Mouse (Mus musculus) limb, embryonic 11.5 days (tissue): ENCODE measurements around the gene Stpg1. TPM values are rescaled to one million over a fixed set of nuclear protein-coding genes. Genes with fewer than 3 reads are reported as not detected.

Source experiments
- ATAC-seq: fragments of 200-750 bp; cut with Nextera tagmentation; 2 replicates; pipeline ENCODE4 v1.8.0; 2017; ENCODE audit warnings: low read depth; ENCODE audit not compliant: insufficient number of reproducible peaks, low FRiP score, low TSS enrichment
- DNase-seq: peaks from one replicate; pipeline ENCODE4 v3.0.0-alpha.2; 2015; ENCODE audit warnings: low spot score
- H3K27ac ChIP-seq: fragments of 300-500 bp; sonication (generic); replicated peaks from 2 replicates; pipeline ENCODE4 v1.5.1; 2014; ENCODE audit warnings: low read depth, mild to moderate bottlenecking, low read length
- H3K27me3 ChIP-seq: fragments of 300-500 bp; sonication (generic); 2 replicates; pipeline ENCODE4 v1.6.1; 2014; ENCODE audit warnings: mild to moderate bottlenecking, low read length, mixed read lengths; ENCODE audit not compliant: control insufficient read depth, insufficient read depth
- H3K36me3 ChIP-seq: fragments of 300-500 bp; sonication (generic); 2 replicates; pipeline ENCODE4 v1.6.1; 2014; ENCODE audit warnings: mild to moderate bottlenecking, low read length, moderate library complexity, mixed read lengths; ENCODE audit not compliant: control insufficient read depth, insufficient read depth
- H3K4me1 ChIP-seq: fragments of 300-500 bp; sonication (generic); 2 replicates; pipeline ENCODE4 v1.6.1; 2014; ENCODE audit warnings: low read length, mixed read lengths; ENCODE audit not compliant: control insufficient read depth, insufficient read depth
- H3K4me2 ChIP-seq: fragments of 300-500 bp; sonication (generic); 2 replicates; pipeline ENCODE4 v1.6.1; 2014; ENCODE audit warnings: low read depth, mild to moderate bottlenecking, moderate library complexity; ENCODE audit not compliant: severe bottlenecking
- H3K4me3 ChIP-seq: fragments of 300-500 bp; sonication (generic); 2 replicates; pipeline ENCODE4 v1.5.1; 2014; ENCODE audit warnings: low read depth, low read length
- H3K9ac ChIP-seq: fragments of 300-500 bp; sonication (generic); 2 replicates; pipeline ENCODE4 v1.6.1; 2014; ENCODE audit warnings: mild to moderate bottlenecking, low read length
- H3K9me3 ChIP-seq: fragments of 300-500 bp; sonication (generic); 2 replicates; pipeline ENCODE4 v1.6.1; 2016; ENCODE audit warnings: low read length; ENCODE audit not compliant: control insufficient read depth
- WGBS: fragments of 180-500 bp; shearing (Covaris S2); extraction: QIAGEN DNeasy Blood & Tissue Kit; methylation state at CpG from one replicate; pipeline ENCODE4 v1.1.7; 2014; 5-methylcytosine and 5-hydroxymethylcytosine counted together
- polyA plus RNA-seq: library from polyadenylated mRNA; unstranded; fragments of >200 nt; fragmentation: Nextera tagmentation; extraction: Ambion mirVana; gene quantifications from 2 replicates; pipeline ENCODE4 v1.2.1, GENCODE M21; 2014

The Stpg1 gene
- polyA plus RNA-seq, 1 experiment from 2014 or later: 0.13 TPM

DNA sequence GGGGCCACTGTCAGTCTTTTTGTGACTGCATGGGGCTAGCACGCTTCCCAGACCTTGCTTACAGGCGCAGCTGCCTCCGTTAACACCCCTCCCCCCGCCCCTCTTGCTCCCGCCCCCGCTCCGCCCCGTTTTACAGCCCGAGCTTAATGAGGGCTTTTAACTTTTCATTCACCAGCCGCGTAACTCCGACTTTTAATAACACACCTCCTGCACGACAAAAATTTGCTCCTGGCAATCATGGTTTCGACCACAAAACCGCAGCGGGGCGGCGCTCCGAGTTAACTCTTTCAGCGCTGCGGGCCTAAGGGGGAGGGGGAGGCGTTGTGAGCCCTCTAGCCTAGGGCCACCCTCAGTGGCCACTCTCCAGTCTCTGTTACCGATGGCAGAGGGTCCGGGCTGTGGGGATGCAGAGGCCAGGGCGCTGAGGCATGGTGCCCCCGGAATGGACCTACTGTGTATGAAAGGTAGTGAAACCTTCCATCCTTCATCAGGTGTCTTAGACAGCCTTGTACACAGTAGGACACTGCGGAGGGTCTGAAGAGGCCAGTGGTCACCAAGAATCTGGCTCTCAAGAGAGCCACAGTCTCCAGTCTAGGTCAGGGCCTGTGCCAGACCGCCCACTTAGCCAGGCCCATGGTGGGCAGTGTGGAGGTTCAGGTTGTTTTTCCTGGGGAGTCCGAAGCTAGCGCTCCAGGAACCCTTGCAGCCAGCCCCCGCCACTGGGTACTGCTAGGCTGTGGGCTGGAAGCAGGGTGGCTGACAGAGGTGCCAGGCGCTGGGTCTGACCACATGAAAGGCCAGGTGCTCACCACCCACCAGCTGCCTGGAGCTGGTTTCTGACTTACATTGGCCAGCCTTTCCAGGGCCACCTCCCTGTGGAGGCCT is 75.8 kb downstream of the Stpg1 start:
- H3K9ac ChIP-seq: peak overlapping the region; percentile 50

DNA sequence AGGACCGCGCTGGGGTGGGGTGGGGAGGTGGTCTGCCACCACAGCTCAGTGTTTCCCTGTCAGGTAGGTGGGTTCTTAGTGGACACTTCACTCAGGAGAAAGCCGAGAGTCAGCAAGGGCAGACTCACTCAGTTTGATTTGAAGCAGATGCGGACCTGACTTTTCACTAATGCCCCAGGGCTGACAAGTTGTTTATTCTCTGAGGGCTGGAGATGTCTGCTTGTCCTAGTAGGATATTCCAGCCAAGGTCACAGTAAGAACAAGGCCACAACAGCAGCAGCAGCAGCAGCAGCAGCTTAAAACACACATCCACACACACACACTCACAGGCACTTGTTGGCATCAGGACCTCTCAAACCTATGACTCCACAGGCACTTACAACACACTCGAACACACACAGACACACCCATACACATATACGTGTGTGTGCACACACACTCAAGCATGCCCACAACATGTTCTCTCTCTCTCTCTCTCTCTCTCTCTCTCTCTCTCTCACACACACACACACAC is 76.5 kb downstream of the Stpg1 start:
- peak overlapping the region; percentile 47; the same call in 1 of the 2 replicates for H3K4me2 ChIP-seq
- H3K36me3 ChIP-seq: no peaks in the 10 kb centered on the region
- H3K27ac ChIP-seq: peak overlapping the region; percentile 36; the same call in 1 of the 2 replicates
- H3K4me3 ChIP-seq: no peak overlapping the region
- 18% methylated on average over 6 of the region's 6 CpGs for WGBS
- peaks cover 49% of the 10 kb centered on the region for H3K27me3 ChIP-seq
- DNase-seq (no peak), ATAC-seq (no peak)
- H3K9me3 ChIP-seq: no peaks in the 10 kb centered on the region
- H3K4me1 ChIP-seq: peaks cover 60% of the 10 kb centered on the region
- H3K9ac ChIP-seq: no peak overlapping the region; the same call in 1 of the 2 replicates

More for the DNA sequence above, 75.8 kb downstream of the Stpg1 start:
- Histone ChIP-seq H3K27me3 (peaks cover 49% of the 10 kb centered on the region), H3K27ac (peak overlapping the region; percentile 36), H3K9me3 (no peaks in the 10 kb centered on the region), H3K4me2 (peak overlapping the region; percentile 47), H3K4me3 (peak overlapping the region; percentile 20), H3K4me1 (peaks cover 60% of the 10 kb centered on the region), H3K36me3 (no peaks in the 10 kb centered on the region)
- 6% methylated on average over 32 of the region's 32 CpGs for WGBS
- peak; percentile 84 for DNase-seq
- peak; percentile 52 for ATAC-seq

DNA sequence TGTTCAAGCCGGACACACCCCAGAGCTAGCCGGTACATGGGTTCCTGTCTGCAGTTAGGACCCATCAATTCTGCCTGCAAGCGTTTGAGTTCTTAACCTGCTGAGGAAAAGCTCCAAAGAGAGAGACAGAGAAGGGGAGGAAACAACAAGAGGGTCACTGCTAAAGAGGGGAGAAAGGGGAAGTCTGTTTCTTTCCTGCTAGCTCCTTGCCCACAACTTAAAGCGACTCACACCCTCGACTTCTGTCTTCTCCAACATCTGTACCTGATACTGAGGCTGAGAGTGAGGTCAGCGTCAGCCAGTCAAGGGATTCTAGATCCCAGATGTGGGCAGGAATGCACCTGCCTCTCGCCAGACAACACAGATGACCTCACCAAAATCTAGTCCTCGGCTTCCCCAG is 77.7 kb downstream of the Stpg1 start:
- Histone ChIP-seq H3K4me1 (peaks cover 56% of the 10 kb centered on the region), H3K4me2 (no peak overlapping the region), H3K4me3 (no peak overlapping the region), H3K36me3 (no peaks in the 10 kb centered on the region), H3K27me3 (peaks cover 48% of the 10 kb centered on the region), H3K27ac (no peak overlapping the region), H3K9ac (no peak overlapping the region), H3K9me3 (no peaks in the 10 kb centered on the region)
- no peak for ATAC-seq
- whole genome bisulfite sequencing: 16% methylated on average over 8 of the region's 8 CpGs
- no peak for DNase-seq

DNA sequence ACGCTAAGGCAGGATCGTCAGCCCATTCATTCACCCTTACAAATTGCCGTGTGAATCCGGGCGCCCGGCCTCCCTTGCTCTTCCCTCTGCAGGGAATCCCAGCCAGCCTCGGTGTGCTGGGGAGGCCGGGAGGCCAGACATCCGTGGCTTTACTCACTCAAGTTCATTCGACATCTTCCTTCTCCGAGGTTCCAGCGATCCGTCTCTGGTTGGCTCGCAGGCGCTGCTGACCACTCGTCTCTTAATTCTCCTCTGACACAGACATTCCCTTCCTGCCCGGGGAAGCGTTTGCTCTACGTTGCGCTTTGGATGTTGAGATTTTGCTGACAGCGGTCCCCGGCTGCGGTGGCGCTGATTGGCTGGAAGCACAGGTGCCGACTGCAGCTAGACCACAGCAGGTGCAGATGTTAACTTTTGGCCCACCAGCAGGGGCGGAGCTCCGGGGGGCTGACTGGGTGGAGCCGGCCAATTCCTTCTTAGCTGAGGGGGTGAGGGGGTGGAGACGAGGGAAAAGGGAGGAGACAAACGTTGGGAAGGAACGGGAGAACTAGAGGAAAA is 78.7 kb downstream of the Stpg1 start, which contains the start of gene Grhl3:
Grhl3 (minus strand) TSS at position 380 of the 558 bp plus-strand sequence.
- Histone ChIP-seq H3K27me3 (peaks cover 41% of the 10 kb centered on the region), H3K27ac (no peak within 1 kb of the TSS), H3K36me3 (no peaks in the 10 kb centered on the region), H3K4me2 (peak within 1 kb of the TSS; percentile 34; the same call in 1 of the 2 replicates), H3K9me3 (no peaks in the 10 kb centered on the region), H3K4me3 (0 out of 2 replicates have a peak within 1 kb of the TSS, but pooled peaks have one; percentile 11), H3K9ac (no peak within 1 kb of the TSS), H3K4me1 (peaks cover 46% of the 10 kb centered on the region)
- ATAC-seq (no peak), DNase-seq (peak; percentile 63)
- 1% methylated on average over 31 of the region's 31 CpGs for WGBS

DNA sequence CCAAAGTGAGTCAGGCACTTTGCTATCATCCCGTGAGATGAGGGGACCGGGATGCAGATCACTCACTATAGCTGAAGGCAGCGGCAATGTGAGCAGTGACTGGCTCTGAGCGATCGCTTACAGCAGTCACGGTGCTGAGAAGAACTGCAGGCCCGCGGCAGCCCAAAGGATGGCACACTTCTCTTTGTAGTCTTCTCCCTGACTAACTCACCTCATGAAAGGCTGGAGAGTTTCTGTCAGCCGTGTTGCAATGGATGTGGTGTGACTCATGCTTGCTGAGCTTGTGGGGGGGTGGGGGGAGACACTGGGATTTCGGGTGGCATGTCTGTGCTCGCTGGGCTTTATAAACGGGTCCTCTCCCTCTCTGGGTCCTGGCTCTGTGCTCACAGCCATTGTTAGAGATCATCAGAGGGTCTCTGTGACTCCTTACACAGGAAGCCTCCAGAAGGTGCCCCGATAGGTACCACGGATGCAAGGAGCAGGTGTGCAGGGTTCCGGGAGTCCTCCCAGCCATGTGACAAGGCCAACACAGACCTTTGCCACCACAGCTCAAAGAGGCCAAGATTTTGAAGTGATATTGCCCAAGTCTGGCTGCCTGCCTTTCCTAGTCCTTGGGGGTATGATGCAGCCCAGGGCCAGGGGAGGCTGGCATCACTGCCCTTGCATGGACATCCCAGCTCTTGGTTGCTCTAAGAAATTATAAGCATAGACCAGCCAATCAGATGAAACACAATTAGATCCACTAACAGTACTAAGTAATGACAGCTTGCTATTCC is 81.0 kb downstream of the Stpg1 start:
- ATAC-seq (no peak), DNase-seq (no peak)
- Histone ChIP-seq H3K27me3 (peaks cover 35% of the 10 kb centered on the region), H3K4me1 (peaks cover 29% of the 10 kb centered on the region), H3K9me3 (no peaks in the 10 kb centered on the region), H3K9ac (no peak overlapping the region), H3K27ac (no peak overlapping the region), H3K4me2 (no peak overlapping the region), H3K4me3 (no peak overlapping the region), H3K36me3 (no peaks in the 10 kb centered on the region)
- WGBS: 56% methylated on average over 15 of the region's 15 CpGs

DNA sequence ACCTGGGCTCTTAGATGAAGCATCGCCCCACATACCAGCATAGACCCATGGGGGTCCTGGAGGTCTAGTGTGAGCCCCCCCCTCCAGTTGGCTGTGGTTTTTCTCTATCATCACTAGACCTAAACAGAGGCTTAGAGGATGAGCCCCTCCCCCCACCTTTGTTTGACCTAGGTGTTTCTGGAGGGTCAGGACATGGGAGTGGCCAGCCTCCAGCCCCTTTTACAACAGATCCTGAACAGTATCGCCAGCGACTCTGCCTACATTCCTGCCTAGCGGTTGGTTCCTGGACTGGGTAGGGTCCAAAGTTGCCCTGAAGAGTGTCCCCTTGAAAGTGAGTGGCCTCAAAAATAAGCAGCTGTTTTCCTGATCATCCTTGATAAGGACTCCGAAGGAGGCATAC is 83.9 kb downstream of the Stpg1 start:
- Histone ChIP-seq H3K9me3 (no peaks in the 10 kb centered on the region), H3K4me3 (no peak overlapping the region), H3K4me1 (peaks cover 13% of the 10 kb centered on the region), H3K9ac (no peak overlapping the region), H3K27ac (no peak overlapping the region), H3K4me2 (no peak overlapping the region), H3K36me3 (no peaks in the 10 kb centered on the region), H3K27me3 (peaks cover 18% of the 10 kb centered on the region)
- no peak for ATAC-seq
- 82% methylated on average over 5 of the region's 5 CpGs for WGBS
- no peak for DNase-seq

DNA sequence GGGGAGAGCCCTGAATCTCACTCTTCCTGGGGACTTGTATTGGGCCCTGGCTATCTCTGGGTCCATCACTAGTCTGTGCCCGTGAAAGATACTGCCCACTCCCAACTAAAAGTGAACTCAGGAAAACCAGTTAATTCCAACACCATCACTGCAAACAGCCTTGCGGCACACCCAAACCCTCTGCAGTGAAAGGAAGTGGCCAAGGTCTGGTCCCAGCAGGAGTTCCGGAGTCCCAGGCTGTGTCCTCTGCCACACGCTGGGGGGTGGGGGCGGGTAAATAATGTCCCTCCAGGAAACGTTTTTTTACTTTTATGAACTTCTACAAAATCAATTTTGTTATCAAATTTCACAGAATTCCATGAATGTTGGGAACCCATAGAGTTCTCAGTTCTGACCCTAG is 85.1 kb downstream of the Stpg1 start:
- Histone ChIP-seq H3K9me3 (no peaks in the 10 kb centered on the region), H3K27ac (no peak overlapping the region), H3K9ac (no peak overlapping the region), H3K27me3 (peaks cover 6% of the 10 kb centered on the region; the same call in 1 of the 2 replicates), H3K4me1 (peaks cover 7% of the 10 kb centered on the region), H3K36me3 (no peaks in the 10 kb centered on the region), H3K4me3 (no peak overlapping the region), H3K4me2 (no peak overlapping the region)
- no peak for DNase-seq
- ATAC-seq: no peak
- 58% methylated on average over 6 of the region's 6 CpGs for WGBS
